Mouse (Mus musculus) T-cell, adult 66 days (primary cell): Measurements from ENCODE around the gene Coq10a. TPM values are rescaled to one million over a fixed set of nuclear protein-coding genes. Genes with fewer than 3 reads are reported as not detected.

Experiments used
- total RNA-seq, 2 experiments: library from RNA; stranded (reverse); gene quantifications; 3 replicates in 1 of 2; 4 replicates in 1 of 2; pipeline ENCODE4 v1.2.4; 2023

Gene Coq10a
- total RNA-seq, result 10 to 100 TPM; 20.9 to 30.1 TPM

DNA sequence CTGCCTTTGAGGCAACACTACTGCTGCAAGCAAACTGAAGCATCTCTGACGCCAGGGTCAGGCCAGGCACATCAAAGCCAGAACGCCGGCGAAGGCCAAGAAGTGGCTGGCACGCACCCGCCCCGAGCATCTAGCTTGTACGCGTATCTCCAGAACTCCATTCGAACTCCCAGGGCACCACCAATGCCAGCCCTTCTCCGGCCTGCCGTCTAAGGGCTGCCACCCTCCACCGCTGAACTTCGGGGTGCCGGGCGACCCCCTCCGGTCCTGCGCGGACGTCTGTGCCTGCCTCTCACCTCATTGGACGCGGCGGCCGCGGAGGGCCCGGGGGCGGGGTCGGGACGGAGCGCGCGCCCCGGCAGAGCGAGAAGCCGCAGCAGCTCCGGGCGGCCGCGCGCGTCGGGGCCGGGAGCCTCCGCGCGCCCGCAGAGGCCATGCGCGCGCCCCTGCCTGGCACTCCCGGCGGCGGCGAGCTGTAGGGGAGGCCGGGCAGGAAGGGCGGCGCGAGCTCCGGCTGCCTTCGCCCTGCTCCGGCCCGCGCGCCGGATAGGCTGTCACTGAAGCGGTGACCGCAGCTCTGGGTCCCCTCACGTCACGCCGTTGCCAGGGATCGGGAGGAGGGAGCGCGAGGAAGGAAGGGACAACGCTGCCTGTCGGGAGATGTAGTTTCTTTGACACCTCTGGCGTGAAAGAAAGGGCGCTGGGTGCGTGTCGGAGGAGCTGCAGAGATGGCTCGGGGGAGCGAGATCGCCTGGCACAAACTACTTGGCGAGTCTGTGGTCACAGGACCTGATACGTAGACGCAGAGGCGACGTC is at the start of gene Coq10a:
Coq10a (minus strand) TSS at position 596 of the 816 bp plus-strand sequence.

DNA sequence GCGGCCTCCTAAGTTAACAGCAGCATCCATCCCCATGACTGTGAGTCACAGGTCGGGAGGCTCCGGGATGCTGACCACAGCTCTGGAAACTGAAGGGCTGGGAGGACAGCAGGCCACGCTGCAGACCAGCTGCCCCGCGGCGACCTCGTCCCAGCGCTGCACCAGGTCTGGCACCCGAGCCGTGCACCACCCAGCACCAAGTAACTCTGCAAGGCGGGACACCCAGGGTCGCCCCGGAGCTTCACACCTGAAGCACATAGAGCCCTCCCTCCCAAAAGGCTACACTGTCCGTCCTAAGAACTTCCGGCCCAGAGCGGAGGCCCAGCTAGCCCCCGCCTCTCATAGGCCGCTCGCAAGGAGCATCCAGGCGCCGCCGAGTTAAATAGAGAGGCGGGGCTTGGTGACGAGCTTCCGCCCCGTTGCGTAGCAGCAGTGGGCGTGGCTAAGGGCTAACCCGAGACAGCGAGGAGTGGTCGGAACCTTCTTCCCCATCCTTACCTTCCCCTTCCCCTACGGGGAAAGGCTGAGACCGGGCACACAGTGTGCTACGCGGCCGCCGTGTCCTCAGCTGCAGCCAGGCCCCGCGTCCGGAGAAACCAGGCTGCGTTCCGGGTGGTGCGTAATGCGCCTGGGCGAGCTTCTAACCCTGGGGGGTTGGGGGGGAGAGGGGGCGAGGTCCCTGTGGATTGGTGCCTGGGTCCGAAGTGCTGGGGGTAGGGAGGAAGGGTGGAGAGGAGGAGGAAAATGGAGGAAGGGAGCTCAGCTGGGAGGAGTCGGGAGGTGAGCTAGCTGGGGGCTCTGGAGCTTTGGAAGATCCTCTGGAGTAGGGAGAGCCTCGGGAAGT is 42.6 kb upstream of the Coq10a start, which contains the start of the genes Nabp2 and Rnf41:
Nabp2 (minus strand) TSS at position 282 of the 844 bp plus-strand sequence.
Rnf41 (plus strand) TSS at position 447 of the 844 bp plus-strand sequence.

DNA sequence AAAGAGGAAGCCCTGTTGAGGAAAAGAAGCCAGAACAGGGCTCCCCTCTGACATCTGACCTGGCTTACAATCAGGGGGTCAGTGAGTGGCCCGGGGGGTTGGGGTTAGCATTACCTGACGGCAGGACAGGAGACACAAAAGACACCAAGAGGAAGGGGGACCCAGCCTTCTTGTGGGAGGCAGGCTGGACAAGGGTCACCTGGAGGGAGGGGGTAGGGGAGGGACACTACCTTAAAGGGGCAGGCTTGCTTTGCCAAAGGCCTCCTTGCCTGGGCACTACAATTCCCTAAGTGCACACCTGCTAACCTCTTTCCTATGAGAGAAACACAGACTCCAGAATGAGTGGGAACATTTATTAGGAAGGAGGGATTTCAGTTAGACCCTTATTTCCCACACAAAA is 32.3 kb upstream of the Coq10a start, which contains the start of gene Slc39a5:
Slc39a5 (minus strand) TSS at position 174 of the 400 bp plus-strand sequence.

DNA sequence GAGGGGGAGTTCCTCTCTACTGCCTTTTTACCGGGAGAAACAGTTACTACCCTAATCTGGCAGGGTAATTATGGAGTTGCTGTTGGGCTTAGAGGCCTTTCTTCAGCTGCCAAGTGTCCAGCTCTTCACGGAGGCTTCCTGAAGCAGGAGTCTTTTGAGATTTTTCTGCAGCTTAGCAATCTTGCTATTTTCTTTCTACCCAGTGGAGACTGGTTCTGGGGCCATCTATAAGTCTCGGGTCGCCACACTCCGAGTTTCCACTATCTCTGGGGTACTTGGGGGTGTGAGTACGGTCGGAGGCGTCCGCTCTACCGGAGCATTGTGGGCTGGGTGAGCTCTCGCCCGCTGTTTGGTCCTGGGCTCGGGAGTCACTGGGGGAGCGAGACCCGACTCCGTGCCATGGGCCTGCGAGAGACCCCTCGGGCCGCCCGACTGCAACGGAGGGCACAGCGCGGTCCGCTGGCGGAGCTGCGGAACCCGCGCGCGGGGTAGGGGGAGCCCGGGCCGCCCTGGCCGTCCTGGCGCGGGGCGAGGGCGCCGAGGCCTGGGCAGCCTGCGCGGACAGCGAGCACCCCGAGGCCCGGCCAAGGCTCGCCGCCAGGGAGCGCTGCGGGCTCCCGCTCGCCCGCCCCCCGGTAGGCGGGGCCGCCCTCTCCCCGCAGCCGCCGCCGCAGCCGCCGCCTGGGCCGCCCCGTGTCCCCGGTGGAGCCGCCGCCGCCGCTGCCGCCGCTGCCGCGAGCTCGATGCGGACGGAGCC is 7.8 kb upstream of the Coq10a start, which contains the start of gene Ankrd52:
Ankrd52 (plus strand) TSS at position 661 of the 757 bp plus-strand sequence.

DNA sequence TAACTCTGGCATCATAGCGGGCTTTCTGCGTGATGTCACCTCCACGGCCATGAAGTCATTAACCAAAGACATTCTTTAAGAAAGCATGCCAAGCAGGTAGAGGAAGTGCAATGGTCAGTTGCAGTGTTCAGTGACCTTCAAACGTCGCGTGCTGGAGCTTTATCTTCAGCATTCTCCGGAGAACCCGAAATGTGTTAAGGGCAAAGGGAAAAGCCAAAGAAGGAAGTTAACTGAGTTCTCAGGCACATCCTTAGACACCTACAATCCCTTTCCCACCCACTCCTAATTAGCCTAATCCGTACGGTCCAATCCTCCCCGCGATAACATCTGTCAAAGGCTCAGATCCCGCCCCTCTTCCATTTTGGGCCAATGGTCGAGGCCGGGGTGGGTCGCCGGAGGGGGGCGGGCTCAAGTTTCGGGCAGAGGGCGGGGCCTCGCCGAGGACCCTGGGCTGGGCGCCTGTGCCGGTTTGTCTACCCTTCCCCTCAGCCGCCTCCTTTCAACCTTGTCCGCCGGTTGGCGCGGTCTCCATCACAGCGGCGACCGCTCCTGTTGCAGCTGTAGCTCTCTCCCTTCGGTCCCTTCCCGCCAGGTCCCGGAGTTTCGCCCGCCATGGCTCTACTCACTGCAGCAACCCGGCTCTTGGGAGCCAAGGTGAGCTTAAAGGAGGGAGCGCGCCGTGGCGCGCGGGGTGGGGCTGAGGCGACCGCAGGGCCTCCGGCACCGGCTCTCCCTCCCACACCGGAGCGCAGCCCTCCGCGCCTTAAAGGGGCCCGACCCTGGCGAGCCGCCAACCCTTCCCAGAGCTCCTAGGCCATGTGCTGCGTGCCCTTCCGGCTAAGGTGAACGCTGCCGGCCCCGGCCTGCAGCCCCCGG is 31.3 kb downstream of the Coq10a start, which contains the start of gene Cs:
Cs (plus strand) TSS at position 429 of the 876 bp plus-strand sequence.

DNA sequence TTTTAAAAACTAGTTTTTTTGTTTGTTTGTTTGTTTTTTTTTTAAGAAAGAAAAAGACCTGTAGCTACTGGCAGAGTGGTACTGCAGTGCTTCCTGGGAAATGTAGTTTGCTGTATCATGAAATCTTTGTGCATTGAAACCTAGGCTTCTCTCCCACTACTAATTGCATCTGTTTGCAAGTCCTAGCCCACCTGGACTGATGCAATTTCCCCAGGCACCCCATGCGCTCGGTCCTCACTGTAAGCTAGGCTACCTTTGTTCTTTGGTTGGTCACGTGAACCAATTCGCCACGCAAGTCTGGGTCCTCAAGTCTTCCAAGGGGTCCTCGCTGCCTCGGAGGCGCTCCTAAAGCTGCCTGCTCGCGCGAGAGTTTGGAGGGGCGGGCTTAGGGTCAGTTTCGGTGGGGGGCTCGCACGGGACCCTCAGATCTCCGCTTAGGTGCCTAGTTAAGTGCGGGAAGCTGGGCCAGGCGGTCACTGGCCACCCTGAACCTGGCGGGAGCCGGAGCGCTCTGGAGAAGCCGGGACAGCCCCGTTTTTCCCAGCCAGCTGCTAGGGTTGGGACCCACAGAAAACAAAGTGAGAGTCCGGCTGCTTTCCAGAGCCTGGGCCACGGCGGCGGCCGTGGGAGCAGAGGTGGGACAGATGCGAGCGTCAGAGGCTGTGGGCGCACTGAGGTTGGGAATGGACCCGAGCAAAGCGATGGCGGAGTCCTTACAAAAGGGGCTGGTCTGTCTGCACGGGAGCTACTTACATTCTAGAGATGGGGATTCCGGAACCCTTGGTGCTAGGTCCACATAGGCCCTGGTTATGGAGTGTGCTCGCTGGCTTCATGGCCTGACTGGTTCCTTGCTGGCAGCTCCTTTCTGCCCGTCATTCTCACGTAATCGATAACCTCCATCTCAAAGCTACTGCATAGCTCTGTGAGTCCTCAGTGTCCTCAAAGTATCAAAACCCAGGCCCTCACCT is 46.4 kb downstream of the Coq10a start, which contains the start of gene Cnpy2:
Cnpy2 (plus strand) TSS at position 319 of the 968 bp plus-strand sequence.

Other genes starting within 250 kb of the Coq10a start
- 10 to 100 TPM; 46.4 to 46.7 TPM for gene Rbms2, start 188.7 kb downstream of the Coq10a start, total RNA-seq
- under 1 TPM; 0.26 to 0.98 TPM for gene Gls2, start 174.5 kb downstream of the Coq10a start, total RNA-seq
- 10 to 100 TPM; 15.4 to 20.8 TPM for gene Spryd4, start 157.2 kb downstream of the Coq10a start, total RNA-seq
- not detected for gene Mip, start 143.2 kb downstream of the Coq10a start, total RNA-seq
- gene Timeless, start 136.9 kb downstream of the Coq10a start, total RNA-seq, result 10 to 100 TPM; 35.2 to 44.7 TPM
- gene Apon, start 114.9 kb downstream of the Coq10a start, total RNA-seq, result not detected
- gene Apof, start 100.3 kb downstream of the Coq10a start, total RNA-seq, result not detected
- 10 to 100 TPM; 64.1 to 66.5 TPM for gene Stat2, start 98.4 kb downstream of the Coq10a start, total RNA-seq
- not detected for gene Il23a, start 70.2 kb downstream of the Coq10a start, total RNA-seq
- gene Pan2, start 65.7 kb downstream of the Coq10a start, total RNA-seq, result 10 to 100 TPM; 41.8 to 43.8 TPM
- gene Cnpy2, start 46.5 kb downstream of the Coq10a start, total RNA-seq, result 10 to 100 TPM; 24.5 to 37.2 TPM
- gene Cs, start 31.3 kb downstream of the Coq10a start, total RNA-seq, result 10 to 100 TPM; 90.5 to 96.7 TPM
- 10 to 100 TPM; 56.8 to 58.4 TPM for gene Ankrd52, start 8.1 kb upstream of the Coq10a start, total RNA-seq
- gene Slc39a5, start 32.2 kb upstream of the Coq10a start, total RNA-seq, result not detected
- 10 to 100 TPM; 45.8 to 50.9 TPM for gene Nabp2, start 42.5 kb upstream of the Coq10a start, total RNA-seq
- gene Rnf41, start 42.7 kb upstream of the Coq10a start, total RNA-seq, result 10 to 100 TPM; 29.6 to 33.1 TPM
- gene Smarcc2, start 90.3 kb upstream of the Coq10a start, total RNA-seq, result 100 to 1,000 TPM; 140 to 150 TPM
- gene Myl6, start 125.1 kb upstream of the Coq10a start, total RNA-seq, result 100 to 1,000 TPM; 743 to 795 TPM
- gene Myl6b, start 129.7 kb upstream of the Coq10a start, total RNA-seq, result under 1 TPM in 1 of 2 experiments, not detected in 1; 0.55 TPM
- gene Esyt1, start 156.9 kb upstream of the Coq10a start, total RNA-seq, result 100 to 1,000 TPM; 294 to 296 TPM
- gene Zc3h10, start 178.8 kb upstream of the Coq10a start, total RNA-seq, result 10 to 100 TPM; 30.2 to 32.5 TPM
- gene Rpl41, start 180.3 kb upstream of the Coq10a start, total RNA-seq, result 1,000 to 10,000 TPM; 4,550 to 4,559 TPM
- gene Pa2g4, start 197.0 kb upstream of the Coq10a start, total RNA-seq, result 10 to 100 TPM; 77.4 to 82.8 TPM
- 1 to 10 TPM in 1 of 2 experiments, under 1 TPM in 1; 0.89 to 1.2 TPM for gene Erbb3, start 220.7 kb upstream of the Coq10a start, total RNA-seq